Mouse (Mus musculus): ENCODE measurements around the gene Lmo4.
A peak's percentile ranks its signal among the peaks of the same experiment; 100 is the strongest.

Gene Lmo4

GRCm38 (mm10) chr3:144203259-144203987 is 1.6 kb downstream of the Lmo4 start:
- peak in 1 of 2 experiments; percentile 46 for DNase-seq (ENCODE audit: low spot score in 2 of 2)

GRCm38 (mm10) chr3:144202574-144203258 is 2.3 kb downstream of the Lmo4 start:
- DNase-seq (ENCODE audit: low spot score in 2 of 2) = no peak

- DNase-seq (ENCODE audit: low spot score in 2 of 2) = peak; percentile 68 to 73
These were observed 3.0 kb downstream of the Lmo4 start for GRCm38 (mm10) chr3:144201794-144202573.

GRCm38 (mm10) chr3:144185327-144186152 is 19.5 kb downstream of the Lmo4 start:
- DNase-seq (ENCODE audit: low spot score in 2 of 2) = peak in 1 of 2 experiments; percentile 25

GRCm38 (mm10) chr3:144184918-144185317 is 20.1 kb downstream of the Lmo4 start:
- DNase-seq (ENCODE audit: low spot score in 2 of 2) = no peak

GRCm38 (mm10) chr3:144182229-144182628 is 22.8 kb downstream of the Lmo4 start:
- no peak for DNase-seq (ENCODE audit: low spot score in 2 of 2)

GRCm38 (mm10) chr3:144178937-144179336 is 26.1 kb downstream of the Lmo4 start:
- DNase-seq (ENCODE audit: low spot score in 2 of 2) = no peak

- DNase-seq (ENCODE audit: low spot score in 2 of 2) = no peak
These were observed 31.0 kb downstream of the Lmo4 start for GRCm38 (mm10) chr3:144173866-144174588.

- DNase-seq (ENCODE audit: low spot score in 2 of 2) = no peak
These were observed 31.9 kb downstream of the Lmo4 start for GRCm38 (mm10) chr3:144173138-144173537.

GRCm38 (mm10) chr3:144171749-144172148 is 33.3 kb downstream of the Lmo4 start:
- no peak for DNase-seq (ENCODE audit: low spot score in 2 of 2)

GRCm38 (mm10) chr3:144170539-144170938 is 34.5 kb downstream of the Lmo4 start:
- DNase-seq (ENCODE audit: low spot score in 2 of 2) = no peak

- no peak for DNase-seq (ENCODE audit: low spot score in 2 of 2)
These were observed 38.4 kb downstream of the Lmo4 start for GRCm38 (mm10) chr3:144166439-144167155.

GRCm38 (mm10) chr3:144165439-144165838 is 39.6 kb downstream of the Lmo4 start:
- DNase-seq (ENCODE audit: low spot score in 2 of 2) = no peak

- DNase-seq (ENCODE audit: low spot score in 2 of 2) = no peak
These were observed 40.2 kb downstream of the Lmo4 start for GRCm38 (mm10) chr3:144164665-144165385.

GRCm38 (mm10) chr3:144163718-144164117 is 41.3 kb downstream of the Lmo4 start:
- DNase-seq (ENCODE audit: low spot score in 2 of 2) = no peak

GRCm38 (mm10) chr3:144162156-144162555 is 42.9 kb downstream of the Lmo4 start:
- no peak for DNase-seq (ENCODE audit: low spot score in 2 of 2)

- DNase-seq (ENCODE audit: low spot score in 2 of 2) = no peak
These were observed 43.8 kb downstream of the Lmo4 start for GRCm38 (mm10) chr3:144161261-144161660.

- no peak for DNase-seq (ENCODE audit: low spot score in 2 of 2)
These were observed 49.3 kb downstream of the Lmo4 start for GRCm38 (mm10) chr3:144155746-144156145.

GRCm38 (mm10) chr3:144153395-144153794 is 51.6 kb downstream of the Lmo4 start:
- no peak for DNase-seq (ENCODE audit: low spot score in 2 of 2)

- no peak for DNase-seq (ENCODE audit: low spot score in 2 of 2)
These were observed 54.0 kb downstream of the Lmo4 start for GRCm38 (mm10) chr3:144151001-144151400.

Measured in frontal cortex, postnatal 36 days (tissue).